Mouse (Mus musculus): ENCODE results near the gene Med16. TPM values are rescaled to one million over a fixed set of nuclear protein-coding genes. Genes with fewer than 3 reads are reported as not detected.

Med16 gene
- polyA plus RNA-seq, 1 experiment from 2014 or later = 37.2 TPM

DNA sequence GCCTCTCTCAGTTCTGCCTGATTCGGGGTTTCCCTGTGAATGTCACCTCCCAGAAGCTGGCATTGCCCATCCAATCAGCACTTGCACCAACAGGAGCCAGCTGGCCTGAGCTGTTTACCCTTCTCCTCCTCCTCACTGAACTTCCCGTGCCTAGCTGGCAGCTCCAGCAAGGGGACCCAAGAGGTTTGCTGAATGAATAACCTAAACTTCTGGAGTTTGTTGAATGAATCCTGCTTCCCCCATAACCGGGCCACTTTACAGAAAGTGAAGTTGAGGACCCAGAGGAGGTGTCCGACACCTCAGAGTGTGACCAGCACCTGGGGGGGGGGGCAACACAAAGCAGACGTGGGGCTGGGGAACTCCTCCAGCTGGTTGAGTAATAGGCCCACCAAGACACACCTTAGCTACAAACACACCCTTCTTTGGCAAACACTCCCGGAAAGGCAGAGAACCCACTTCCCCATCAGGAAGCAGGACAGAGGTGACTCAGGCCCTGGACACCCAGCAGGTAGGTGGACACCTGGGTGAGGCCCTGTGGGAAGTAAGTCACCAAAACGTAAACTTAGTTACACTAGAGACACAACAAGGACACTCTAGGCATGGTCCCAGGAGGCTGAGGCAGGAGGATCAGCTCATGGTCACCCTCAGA is 6.3 kb upstream of the Med16 start:
- Histone ChIP-seq H3K27me3 (replicated peaks; ENCODE audit: control insufficient read depth, insufficient read depth, low read length) (peaks cover 23% of the 10 kb centered on the region), H3K4me2 (ENCODE audit: low read depth, low read length) (peak overlapping the region; percentile 19; the same call in 1 of the 2 replicates), H3K9ac (ENCODE audit: low read depth, low read length) (peak overlapping the region; percentile 31), H3K27ac (ENCODE audit: low read length) (peak overlapping the region; percentile 54), H3K4me3 (ENCODE audit: low read length) (no peak overlapping the region), H3K9me3 (ENCODE audit: control insufficient read depth, low read length) (no peaks in the 10 kb centered on the region), H3K4me1 (ENCODE audit: control insufficient read depth, insufficient read depth, low read length) (peaks cover 38% of the 10 kb centered on the region), H3K36me3 (ENCODE audit: control insufficient read depth, insufficient read depth, low read length) (no peaks in the 10 kb centered on the region; the same call in 1 of the 2 replicates)
- no peak for ATAC-seq
- WGBS = 53% methylated on average over 7 of the region's 7 CpGs

DNA sequence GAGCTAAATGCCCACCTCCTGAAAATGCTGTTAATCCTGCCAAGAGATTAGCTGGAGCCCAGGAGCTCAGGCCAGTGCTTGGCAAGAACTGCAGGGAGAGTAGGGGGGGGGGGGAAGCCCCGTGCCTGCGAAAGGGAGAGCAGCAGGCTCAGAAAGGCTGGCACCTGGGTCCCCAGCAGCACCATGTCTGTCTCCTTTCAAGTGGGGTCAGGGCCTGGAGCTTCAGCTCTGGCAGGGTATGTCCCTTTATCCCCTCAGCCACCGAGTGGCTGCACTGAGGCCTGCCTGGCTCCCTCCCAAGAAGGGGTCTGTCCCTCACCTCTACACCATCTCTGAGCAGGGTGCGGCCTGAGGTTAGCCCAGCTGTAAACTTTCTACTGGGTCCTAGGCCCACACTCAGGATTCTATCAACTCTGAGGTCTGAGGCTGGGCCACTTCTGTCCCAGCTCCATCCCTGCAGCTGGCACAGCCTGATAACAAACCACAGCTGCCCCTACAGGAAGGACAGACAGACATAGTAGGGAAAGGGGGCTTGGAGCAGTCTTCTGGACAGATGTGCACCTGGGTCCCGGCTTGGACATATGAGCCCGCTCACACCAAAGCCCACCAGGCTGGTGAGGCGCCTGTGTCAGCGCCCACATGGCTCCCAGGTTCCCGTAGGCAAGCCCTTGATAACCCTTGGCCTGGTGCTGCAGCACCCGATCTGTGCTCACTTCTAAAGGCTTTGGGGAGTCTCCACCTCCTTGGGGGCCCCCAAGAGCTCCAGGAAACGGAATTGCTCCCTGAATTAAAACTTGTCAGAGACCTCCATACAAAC is 5.6 kb upstream of the Med16 start:
- no peak overlapping the region for H3K4me3 ChIP-seq (ENCODE audit: low read length)
- WGBS = 69% methylated on average over 11 of the region's 11 CpGs
- H3K9ac ChIP-seq (ENCODE audit: low read depth, low read length) = peak overlapping the region; percentile 31
- H3K9me3 ChIP-seq (ENCODE audit: control insufficient read depth, low read length) = no peaks in the 10 kb centered on the region
- peak overlapping the region; percentile 19; the same call in 1 of the 2 replicates for H3K4me2 ChIP-seq (ENCODE audit: low read depth, low read length)
- H3K36me3 ChIP-seq (ENCODE audit: control insufficient read depth, insufficient read depth, low read length) = no peaks in the 10 kb centered on the region; the same call in 1 of the 2 replicates
- no peak for ATAC-seq
- H3K27me3 ChIP-seq (replicated peaks; ENCODE audit: control insufficient read depth, insufficient read depth, low read length) = peaks cover 15% of the 10 kb centered on the region
- H3K27ac ChIP-seq (ENCODE audit: low read length) = peak overlapping the region; percentile 54
- H3K4me1 ChIP-seq (ENCODE audit: control insufficient read depth, insufficient read depth, low read length) = peaks cover 34% of the 10 kb centered on the region

DNA sequence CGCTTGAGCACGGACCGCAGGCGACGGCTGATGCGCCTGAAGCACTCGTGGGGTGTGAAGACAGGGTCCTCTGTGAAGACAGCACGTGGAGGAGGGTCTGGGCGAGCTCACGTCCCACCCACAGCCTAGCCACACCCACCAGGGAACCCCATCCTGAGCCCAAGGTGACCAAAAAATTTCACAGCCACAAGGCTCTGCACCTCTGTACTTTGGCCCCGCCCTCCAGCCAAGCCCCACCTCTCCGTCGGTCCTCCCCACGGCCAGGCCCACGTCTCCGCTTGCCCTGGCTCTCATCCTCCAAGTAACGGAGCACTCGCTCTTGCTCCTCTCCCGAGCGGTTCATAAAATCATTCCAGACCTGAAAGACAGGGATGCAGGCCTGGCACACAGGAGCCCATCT is 3.7 kb upstream of the Med16 start:
- no peaks in the 10 kb centered on the region for H3K27me3 ChIP-seq (replicated peaks; ENCODE audit: control insufficient read depth, insufficient read depth, low read length)
- peaks cover 29% of the 10 kb centered on the region for H3K4me1 ChIP-seq (ENCODE audit: control insufficient read depth, insufficient read depth, low read length)
- no peak for ATAC-seq
- no peak overlapping the region for H3K4me3 ChIP-seq (ENCODE audit: low read length)
- no peaks in the 10 kb centered on the region for H3K9me3 ChIP-seq (ENCODE audit: control insufficient read depth, low read length)
- no peaks in the 10 kb centered on the region; the same call in 1 of the 2 replicates for H3K36me3 ChIP-seq (ENCODE audit: control insufficient read depth, insufficient read depth, low read length)
- 66% methylated on average over 20 of the region's 20 CpGs for WGBS
- H3K27ac ChIP-seq (ENCODE audit: low read length) = no peak overlapping the region
- H3K4me2 ChIP-seq (ENCODE audit: low read depth, low read length) = no peak overlapping the region
- no peak overlapping the region for H3K9ac ChIP-seq (ENCODE audit: low read depth, low read length)

DNA sequence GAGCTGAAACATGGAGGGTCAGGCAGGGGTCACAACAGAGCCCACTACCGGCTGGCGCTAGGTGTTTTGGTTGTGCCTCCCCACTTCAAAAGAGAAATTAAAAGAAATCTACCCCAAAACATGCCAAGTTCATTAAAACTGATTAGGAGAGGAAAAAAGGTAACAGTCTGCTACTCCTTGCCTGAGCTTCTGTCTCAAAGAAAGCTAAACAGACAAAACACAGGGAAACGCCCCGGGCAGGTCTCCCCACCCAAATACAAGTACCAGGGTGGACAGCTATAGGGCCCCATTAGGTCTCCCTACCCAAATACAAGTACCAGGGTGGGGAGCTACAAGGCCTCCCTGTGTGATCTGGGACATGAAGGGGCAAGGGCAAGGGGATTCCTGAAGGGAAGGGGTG is 1.8 kb upstream of the Med16 start, which contains the start of gene Gm26602:
Gene Gm26602 (plus strand): TSS at position 301 of the 400 bp plus-strand sequence.
- Histone ChIP-seq H3K4me3 (ENCODE audit: low read length) (no peak within 1 kb of the TSS), H3K4me1 (ENCODE audit: control insufficient read depth, insufficient read depth, low read length) (peaks cover 21% of the 10 kb centered on the region), H3K9me3 (ENCODE audit: control insufficient read depth, low read length) (no peaks in the 10 kb centered on the region), H3K36me3 (ENCODE audit: control insufficient read depth, insufficient read depth, low read length) (peaks cover 15% of the 10 kb centered on the region), H3K9ac (ENCODE audit: low read depth, low read length) (no peak within 1 kb of the TSS), H3K27me3 (replicated peaks; ENCODE audit: control insufficient read depth, insufficient read depth, low read length) (no peaks in the 10 kb centered on the region), H3K27ac (ENCODE audit: low read length) (no peak within 1 kb of the TSS), H3K4me2 (ENCODE audit: low read depth, low read length) (no peak within 1 kb of the TSS)
- 89% methylated on average over 4 of the region's 4 CpGs for WGBS
- no peak for ATAC-seq

DNA sequence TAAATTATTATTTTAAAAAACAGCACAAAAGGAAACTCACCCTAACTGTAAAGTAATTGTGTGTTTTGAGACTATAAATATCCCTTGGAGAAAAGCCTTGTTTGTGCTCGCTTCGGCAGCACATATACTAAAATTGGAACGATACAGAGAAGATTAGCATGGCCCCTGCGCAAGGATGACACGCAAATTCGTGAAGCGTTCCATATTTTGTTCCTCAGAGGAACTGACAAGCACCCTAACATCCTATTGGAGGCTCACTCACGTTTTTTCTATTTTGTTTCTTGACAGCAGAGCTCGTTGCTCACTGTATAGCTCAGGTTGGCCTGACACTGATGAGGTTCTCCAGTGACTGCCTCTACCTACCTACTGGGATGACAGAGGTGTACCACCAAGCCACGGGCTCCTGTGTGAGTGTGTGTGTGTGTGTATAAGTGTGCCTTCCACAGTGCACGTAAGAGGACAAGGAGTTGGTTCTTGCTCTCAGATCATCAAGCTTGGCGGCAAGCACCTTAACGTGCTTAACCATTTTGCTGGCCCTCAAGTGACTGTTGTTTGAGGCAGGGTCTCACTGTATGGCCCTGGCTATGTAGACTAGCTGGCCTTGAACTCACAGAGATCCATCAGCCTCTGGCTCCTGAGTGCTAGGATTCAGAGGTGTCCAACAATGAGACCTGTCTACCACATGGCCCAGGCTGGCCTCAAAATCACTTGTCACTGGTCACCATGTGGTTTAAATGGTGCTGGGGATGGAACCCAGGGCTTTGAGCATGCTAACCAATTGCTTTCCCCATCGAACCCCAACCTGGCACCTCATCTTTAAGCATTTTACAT is 584 bp upstream of the Med16 start:
- Histone ChIP-seq H3K4me1 (ENCODE audit: control insufficient read depth, insufficient read depth, low read length) (peaks cover 8% of the 10 kb centered on the region), H3K9me3 (ENCODE audit: control insufficient read depth, low read length) (no peaks in the 10 kb centered on the region), H3K27me3 (replicated peaks; ENCODE audit: control insufficient read depth, insufficient read depth, low read length) (no peaks in the 10 kb centered on the region), H3K9ac (ENCODE audit: low read depth, low read length) (no peak overlapping the region), H3K27ac (ENCODE audit: low read length) (peak overlapping the region; percentile 21), H3K4me3 (ENCODE audit: low read length) (0 out of 2 replicates have a peak overlapping the region, but pooled peaks have one; percentile 0), H3K36me3 (ENCODE audit: control insufficient read depth, insufficient read depth, low read length) (peaks cover 20% of the 10 kb centered on the region), H3K4me2 (ENCODE audit: low read depth, low read length) (no peak overlapping the region)
- 20% methylated on average over 14 of the region's 14 CpGs for WGBS
- peak; percentile 61 for ATAC-seq

DNA sequence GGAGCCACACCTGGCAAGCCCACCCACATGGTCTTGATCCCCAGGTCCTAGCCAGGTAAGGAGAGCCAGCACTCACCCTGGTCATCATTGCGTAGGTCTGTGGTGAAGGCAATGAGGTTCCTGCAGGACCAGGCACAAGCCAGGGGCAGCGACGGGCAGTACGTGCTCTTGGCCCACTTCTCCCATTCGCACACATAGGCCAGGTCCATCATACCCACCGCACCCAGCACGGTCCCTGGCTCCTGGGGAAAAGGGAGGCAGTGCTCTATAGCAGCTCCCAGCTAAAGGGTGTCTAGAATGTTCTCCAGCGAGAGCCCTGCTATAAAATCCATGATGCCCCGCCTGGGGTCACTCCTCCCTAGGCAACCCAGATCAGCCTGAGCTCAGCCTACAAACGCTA is 1.3 kb downstream of the Med16 start:
- Histone ChIP-seq H3K27ac (ENCODE audit: low read length) (no peak overlapping the region), H3K4me2 (ENCODE audit: low read depth, low read length) (no peak overlapping the region), H3K4me1 (ENCODE audit: control insufficient read depth, insufficient read depth, low read length) (peaks cover 3% of the 10 kb centered on the region; the same call in 1 of the 2 replicates), H3K4me3 (ENCODE audit: low read length) (no peak overlapping the region), H3K36me3 (ENCODE audit: control insufficient read depth, insufficient read depth, low read length) (peaks cover 20% of the 10 kb centered on the region), H3K27me3 (replicated peaks; ENCODE audit: control insufficient read depth, insufficient read depth, low read length) (no peaks in the 10 kb centered on the region), H3K9ac (ENCODE audit: low read depth, low read length) (no peak overlapping the region; the same call in 1 of the 2 replicates), H3K9me3 (ENCODE audit: control insufficient read depth, low read length) (no peaks in the 10 kb centered on the region)
- ATAC-seq = no peak
- 91% methylated on average over 10 of the region's 10 CpGs for WGBS

DNA sequence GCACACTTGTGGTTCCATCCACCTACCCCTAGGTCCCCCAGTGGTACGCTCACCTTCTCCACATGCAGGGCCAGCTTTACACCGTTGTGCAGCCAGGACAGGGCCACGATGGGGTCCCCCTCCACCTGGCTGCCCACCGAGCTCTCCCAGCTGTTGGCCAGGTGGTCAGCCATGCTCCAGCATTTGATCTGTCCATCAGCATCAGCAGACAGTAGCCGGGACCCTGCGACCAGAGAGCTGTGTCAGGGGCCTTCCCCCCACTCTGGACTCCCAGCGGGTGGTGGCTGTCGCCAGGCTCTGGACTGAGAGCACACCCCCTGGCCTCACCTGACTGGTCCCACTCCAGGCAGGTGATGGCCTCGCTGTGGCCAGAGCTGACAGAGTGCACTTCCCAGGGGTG is 2.0 kb downstream of the Med16 start:
- Histone ChIP-seq H3K27ac (ENCODE audit: low read length) (no peak overlapping the region), H3K9me3 (ENCODE audit: control insufficient read depth, low read length) (no peaks in the 10 kb centered on the region), H3K9ac (ENCODE audit: low read depth, low read length) (no peak overlapping the region), H3K4me1 (ENCODE audit: control insufficient read depth, insufficient read depth, low read length) (peaks cover 3% of the 10 kb centered on the region; the same call in 1 of the 2 replicates), H3K36me3 (ENCODE audit: control insufficient read depth, insufficient read depth, low read length) (peaks cover 20% of the 10 kb centered on the region), H3K4me2 (ENCODE audit: low read depth, low read length) (no peak overlapping the region), H3K27me3 (replicated peaks; ENCODE audit: control insufficient read depth, insufficient read depth, low read length) (no peaks in the 10 kb centered on the region), H3K4me3 (ENCODE audit: low read length) (no peak overlapping the region)
- no peak for ATAC-seq
- 95% methylated on average over 9 of the region's 9 CpGs for WGBS

DNA sequence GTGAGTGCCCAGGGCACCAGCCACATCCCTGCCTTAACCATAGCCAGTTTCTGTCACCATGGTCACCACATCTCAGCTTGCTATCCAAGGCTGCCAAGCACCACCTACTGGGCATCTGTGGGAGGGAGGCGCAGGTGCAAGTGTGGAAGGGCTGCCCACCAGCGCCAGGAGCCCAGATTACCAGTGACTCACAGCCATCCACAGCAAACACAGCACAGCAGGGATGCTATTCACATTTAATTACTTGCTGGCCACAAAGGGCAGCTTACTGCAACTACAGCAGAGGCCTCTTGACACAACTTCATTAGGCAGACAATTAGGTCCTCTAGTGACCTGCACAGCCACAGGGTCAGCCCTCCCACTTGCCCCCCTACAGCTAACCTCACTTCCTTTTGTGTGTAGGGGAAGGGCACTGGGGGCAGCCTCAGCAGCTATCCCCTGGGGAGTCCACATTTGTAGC is 7.7 kb downstream of the Med16 start:
- H3K36me3 ChIP-seq (ENCODE audit: control insufficient read depth, insufficient read depth, low read length) = peaks cover 18% of the 10 kb centered on the region
- no peak overlapping the region for H3K27ac ChIP-seq (ENCODE audit: low read length)
- peaks cover 12% of the 10 kb centered on the region for H3K4me1 ChIP-seq (ENCODE audit: control insufficient read depth, insufficient read depth, low read length)
- no peaks in the 10 kb centered on the region for H3K9me3 ChIP-seq (ENCODE audit: control insufficient read depth, low read length)
- H3K4me3 ChIP-seq (ENCODE audit: low read length) = no peak overlapping the region
- H3K27me3 ChIP-seq (replicated peaks; ENCODE audit: control insufficient read depth, insufficient read depth, low read length) = no peaks in the 10 kb centered on the region
- no peak overlapping the region for H3K4me2 ChIP-seq (ENCODE audit: low read depth, low read length)
- no peak for ATAC-seq
- no peak overlapping the region for H3K9ac ChIP-seq (ENCODE audit: low read depth, low read length)
- 71% methylated on average over 2 of the region's 2 CpGs for WGBS
